Mouse (Mus musculus) left cerebral cortex, postnatal 10 days (tissue): Measurements from ENCODE around the gene Rusc2. TPM values are rescaled to one million over a fixed set of nuclear protein-coding genes. Genes with fewer than 3 reads are reported as not detected.

ENCODE experiments used
- DNase-seq, 2 experiments: peaks; one replicate each; pipeline ENCODE4 v3.0.0; 2021 to 2022; ENCODE audit warnings: low spot score in 2 of 2, mixed read lengths in 1 of 2; ENCODE audit errors: extremely low spot score in 1 of 2
- intact Hi-C: fragments of 180-260 bp; cut with DNase I; formaldehyde crosslinking; loops from one replicate; pipeline ENCODE4 v1.15.1; 2025
- total RNA-seq, 2 experiments: library from RNA; stranded (reverse); gene quantifications; 2 replicates each; pipeline ENCODE4 v1.2.3; 2021

Gene Rusc2
- total RNA-seq, 2 experiments from 2014 or later: 151 to 154 TPM

DNA sequence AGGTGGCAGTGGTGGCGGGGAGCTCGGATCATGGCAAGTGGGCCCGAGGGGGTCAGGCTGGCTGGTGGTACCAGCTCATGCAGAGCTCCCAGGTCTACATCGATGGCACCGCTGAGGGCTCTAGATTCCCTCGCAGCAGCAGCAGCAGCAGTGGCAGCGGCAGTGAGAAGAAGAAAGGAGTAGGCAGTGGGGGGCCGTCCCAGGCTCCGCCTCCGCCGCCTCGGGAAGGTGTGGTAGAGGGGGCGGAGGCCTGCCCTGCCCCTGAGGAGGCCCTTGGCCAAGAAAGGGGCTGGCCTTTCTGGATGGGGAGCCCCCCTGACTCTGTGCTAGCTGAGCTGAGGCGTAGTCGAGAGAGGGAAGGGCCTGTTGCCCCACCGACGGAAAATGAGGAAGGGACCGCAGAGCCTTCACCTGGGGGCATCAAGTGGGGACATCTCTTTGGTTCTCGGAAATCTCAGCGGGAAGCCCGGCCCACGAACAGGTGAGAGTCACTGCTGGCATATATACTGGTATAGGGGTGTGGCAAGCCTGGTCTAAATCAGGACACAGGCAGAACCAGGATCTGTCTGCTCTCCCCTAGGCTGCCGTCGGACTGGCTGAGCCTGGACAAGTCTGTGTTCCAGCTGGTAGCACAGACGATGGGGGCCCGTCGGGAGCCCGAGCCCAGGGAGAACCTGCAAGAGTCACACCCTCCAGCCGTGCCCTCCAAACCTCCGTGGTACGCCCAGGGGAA lies 44.0 kb downstream of the Rusc2 start:
- intact Hi-C loops: no loop called here
- DNase-seq: peak in 1 of 2 experiments; percentile 33

- DNase-seq: no peak
- intact Hi-C loops: no loop called here
Measured at GRCm38 (mm10) chr4:43426487-43426886, 44.7 kb downstream of the Rusc2 start.

GRCm38 (mm10) chr4:43427501-43428179 lies 45.9 kb downstream of the Rusc2 start:
- intact Hi-C loops: no loop called here
- DNase-seq: no peak

GRCm38 (mm10) chr4:43428180-43428861 lies 46.5 kb downstream of the Rusc2 start:
- intact Hi-C loops: no loop called here
- DNase-seq: peak in 1 of 2 experiments; percentile 47

DNA sequence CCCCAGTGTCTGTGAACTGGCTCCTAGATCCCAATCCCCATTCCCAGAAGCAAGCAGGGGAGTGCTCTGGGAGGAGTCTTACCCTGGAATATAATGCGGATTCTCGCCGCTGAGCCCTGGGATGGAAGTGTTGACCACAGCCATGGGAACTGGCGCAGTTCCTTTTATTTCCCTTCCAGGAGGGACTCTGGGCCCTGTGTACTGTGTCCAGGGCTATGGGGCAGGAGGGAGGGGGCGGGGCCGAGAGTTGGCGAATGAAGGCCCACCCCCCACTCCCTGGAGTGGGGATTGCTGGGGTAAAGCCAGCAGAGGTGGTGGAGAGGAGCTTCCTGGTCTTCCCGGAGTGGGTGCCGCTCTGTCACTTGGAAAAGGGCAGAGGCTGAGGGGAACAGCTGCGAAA lies 47.2 kb downstream of the Rusc2 start, which contains the start of gene Fam166b:
Gene Fam166b, minus strand, starts transcription at position 189 of the 400 bp plus-strand sequence.
- intact Hi-C loops: no loop called here
- peak in 1 of 2 experiments; percentile 61 for DNase-seq

DNA sequence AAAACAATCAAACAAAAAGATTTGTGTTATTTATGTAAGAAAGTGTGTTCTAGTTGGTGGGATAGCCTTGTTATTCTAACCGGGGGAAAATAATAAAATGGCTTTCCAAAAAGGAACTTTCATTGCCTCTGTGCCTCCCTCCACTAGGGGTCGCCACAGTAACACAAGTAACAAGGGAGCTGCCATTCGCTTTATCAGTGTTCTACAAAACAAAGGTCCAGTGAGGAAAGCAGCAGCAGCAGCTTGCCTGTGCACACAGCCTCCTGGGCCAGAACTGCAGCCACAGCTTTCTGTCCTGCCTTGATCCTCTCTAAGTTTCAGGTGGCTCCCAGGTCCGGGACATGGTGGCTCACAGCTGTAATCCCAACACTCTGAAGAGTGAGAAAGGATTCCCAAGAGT lies 49.9 kb downstream of the Rusc2 start:
- DNase-seq: peak; percentile 70 to 89
- intact Hi-C loops: no loop called here

DNA sequence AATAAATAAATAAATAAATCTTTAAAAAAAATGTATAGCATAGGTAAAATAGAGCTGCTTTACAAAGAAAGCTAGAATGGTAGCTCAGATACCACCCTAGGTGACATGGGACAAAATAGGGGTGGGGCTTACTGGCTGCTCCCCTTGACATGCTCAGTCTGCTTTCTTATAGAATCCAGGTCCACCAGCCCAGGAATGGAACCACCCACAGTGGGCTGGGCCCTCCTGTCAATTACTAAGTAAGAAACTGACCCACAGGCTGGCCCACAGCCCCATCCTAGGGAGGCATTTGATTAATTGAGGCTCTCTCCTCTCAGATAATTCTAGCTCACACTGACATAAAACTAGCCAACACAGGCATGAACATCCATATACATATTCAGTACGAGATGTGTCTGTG lies 51.1 kb downstream of the Rusc2 start:
- no peak for DNase-seq
- intact Hi-C loops: no loop called here

GRCm38 (mm10) chr4:43441639-43442038 lies 59.9 kb downstream of the Rusc2 start, which contains the start of gene Tesk1:
TSS of gene Tesk1 (plus strand) at chr4:43441939.
- no peak for DNase-seq
- intact Hi-C loops: loop anchor here (5.0 kb wide), 1 partner anchor 36 kb away; no protein-coding TSS in a partner anchor

- peak; percentile 99 for DNase-seq
- intact Hi-C loops: loop anchor here (5.0 kb wide), 1 partner anchor 35 kb away; no protein-coding TSS in a partner anchor
Measured at GRCm38 (mm10) chr4:43442044-43442443, 60.3 kb downstream of the Rusc2 start.

DNA sequence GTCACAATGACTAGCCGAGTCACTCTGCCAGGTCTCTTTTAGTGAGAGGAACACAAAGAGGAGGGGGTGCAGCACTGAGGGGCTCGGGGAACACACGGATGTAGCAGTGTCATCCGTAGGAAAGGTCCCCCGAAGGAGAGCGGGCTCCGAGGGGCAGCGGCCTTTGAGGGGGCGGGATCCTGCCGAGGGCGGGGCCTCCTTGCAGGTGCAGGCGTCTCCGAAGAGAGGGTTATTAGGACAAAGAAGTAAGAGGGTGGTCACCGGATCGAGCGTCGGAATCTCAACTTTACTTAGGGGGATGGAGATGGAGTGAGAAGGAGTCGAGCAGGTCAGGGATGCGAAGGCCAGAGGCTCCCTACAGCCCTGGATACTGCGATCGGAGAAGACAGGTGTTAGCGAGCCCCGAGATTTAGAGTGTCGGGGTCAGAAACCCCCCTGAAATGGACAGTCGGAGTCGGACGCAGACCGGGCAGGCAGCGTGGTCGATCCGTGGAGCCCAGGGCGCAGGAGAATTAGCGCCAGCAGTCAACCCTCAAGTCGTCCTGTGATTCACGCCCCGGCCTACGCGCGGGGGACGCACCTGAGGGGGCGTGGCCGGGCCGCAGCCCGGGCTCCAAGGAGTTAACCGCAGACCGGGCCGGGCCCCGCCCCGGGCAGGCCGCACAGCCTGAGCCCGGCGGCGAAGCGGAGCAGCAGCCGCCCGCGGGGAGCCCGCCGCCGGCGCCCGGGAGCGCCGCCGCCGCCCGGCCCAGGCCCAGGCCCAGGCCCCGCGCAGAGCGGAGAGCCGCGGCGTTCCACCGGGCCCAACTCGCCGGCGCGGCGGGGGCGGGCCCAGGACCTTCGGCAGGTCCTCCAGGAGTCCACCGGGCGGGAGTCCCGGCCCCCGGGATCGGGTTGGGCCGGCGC lies 60.9 kb downstream of the Rusc2 start:
- intact Hi-C loops: loop anchor here (5.0 kb wide), 1 partner anchor 35 kb away; no protein-coding TSS in a partner anchor
- peak in 1 of 2 experiments; percentile 84 for DNase-seq

DNA sequence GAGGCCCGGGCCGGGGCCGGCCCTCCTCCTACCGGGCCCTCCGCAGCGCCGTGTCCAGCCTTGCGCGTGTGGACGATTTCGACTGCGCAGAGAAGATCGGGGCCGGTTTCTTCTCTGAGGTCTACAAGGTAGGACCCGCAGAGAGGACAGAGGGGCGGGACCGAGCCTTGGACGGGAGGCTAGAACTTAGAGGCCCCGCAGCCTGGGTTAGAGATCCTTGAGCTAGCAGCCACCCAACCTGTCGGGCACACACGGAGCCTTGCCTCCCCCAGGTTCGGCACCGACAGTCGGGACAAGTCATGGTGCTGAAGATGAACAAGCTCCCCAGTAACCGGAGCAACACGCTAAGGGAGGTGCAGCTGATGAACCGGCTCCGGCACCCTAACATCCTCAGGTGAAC lies 61.7 kb downstream of the Rusc2 start:
- intact Hi-C loops: loop anchor here (5.0 kb wide), 1 partner anchor 34 kb away; no protein-coding TSS in a partner anchor

GRCm38 (mm10) chr4:43447251-43447650 lies 65.5 kb downstream of the Rusc2 start:
- intact Hi-C loops: no loop called here
- DNase-seq: peak in 1 of 2 experiments; percentile 60

More for the DNA sequence above, 61.7 kb downstream of the Rusc2 start:
- peak in 1 of 2 experiments; percentile 58 for DNase-seq

DNA sequence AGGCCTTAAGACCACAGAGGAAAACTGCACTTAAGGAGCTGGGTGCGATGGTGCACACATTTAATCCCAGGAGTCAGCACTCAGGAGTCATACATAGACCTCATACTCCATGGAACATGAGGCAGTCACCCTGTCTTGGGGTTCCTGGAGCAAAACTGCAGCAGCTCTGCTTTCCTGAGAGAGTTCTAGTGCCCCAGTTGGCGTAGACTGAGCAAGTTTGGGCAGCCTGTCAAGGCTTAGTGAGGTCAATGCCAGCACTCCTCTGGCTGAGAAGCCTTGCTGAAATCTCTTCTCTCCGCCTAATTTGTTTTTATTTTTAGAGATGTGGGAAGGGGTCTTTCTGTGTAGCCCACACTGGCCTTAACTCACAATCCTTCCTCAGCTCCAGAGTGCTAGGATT lies 66.8 kb downstream of the Rusc2 start:
- DNase-seq: no peak
- intact Hi-C loops: no loop called here

GRCm38 (mm10) chr4:43452315-43452714 lies 70.5 kb downstream of the Rusc2 start:
- intact Hi-C loops: no loop called here
- no peak for DNase-seq

DNA sequence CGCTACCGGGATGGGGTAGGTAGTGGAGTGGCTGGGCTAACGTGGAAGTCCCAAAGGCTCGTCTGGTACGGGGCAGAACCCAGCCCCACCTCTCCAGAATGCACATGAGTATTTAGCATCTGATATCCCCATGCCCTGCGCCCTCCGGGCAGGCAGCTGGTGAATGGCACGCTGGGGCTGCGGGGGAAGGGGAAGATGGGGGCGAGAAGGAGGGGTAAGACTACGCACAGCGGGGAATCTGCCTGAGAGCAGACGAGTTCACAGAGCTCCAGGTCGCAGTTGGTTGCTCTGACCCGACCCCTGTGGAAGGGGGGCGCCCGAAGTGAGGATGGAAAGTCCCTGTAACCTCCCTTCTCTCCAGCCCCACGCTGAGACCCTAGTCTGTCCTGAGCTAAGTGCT lies 71.6 kb downstream of the Rusc2 start:
- intact Hi-C loops: no loop called here
- DNase-seq: no peak

DNA sequence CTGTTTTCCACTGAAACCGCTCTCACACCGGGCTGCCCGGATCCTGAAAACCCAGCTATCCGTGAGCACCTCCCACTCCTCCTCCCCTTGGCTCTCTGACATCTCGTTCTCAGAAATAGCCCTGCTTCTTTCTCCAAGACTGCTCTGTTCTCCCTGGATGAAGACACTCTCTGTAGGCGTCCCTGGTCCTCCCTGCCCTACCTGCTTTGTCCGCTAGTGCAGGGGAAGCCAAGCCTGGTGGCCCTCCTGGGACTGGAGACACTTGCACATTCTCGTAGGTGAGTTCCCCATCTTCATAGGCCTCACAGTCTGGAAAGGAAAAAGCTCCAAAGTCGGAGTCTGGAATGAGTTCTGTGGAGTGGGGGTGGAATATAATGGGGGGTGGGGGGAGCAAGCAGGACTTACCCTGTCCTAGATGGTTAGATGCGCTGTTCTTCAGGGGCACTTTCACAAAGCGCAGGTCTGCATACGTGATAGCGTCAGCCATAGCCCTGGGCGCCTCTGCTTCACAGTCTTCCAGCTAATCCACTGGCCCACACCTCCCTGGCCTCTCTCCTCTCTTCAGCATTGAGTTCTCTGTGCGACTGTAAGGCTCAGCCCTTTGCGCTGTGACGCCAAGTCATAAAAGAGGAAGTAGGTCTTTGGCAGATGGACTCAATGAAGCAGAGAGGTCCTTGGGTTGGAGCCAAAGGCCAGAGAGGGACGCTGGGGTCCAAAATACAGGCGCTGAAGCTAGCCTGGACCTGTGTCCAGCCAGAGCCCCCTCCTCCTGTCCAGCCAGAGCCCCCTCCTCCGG lies 72.5 kb downstream of the Rusc2 start, which contains the start of gene Cd72:
Gene Cd72, minus strand, starts transcription at position 588 of the 796 bp plus-strand sequence.
- DNase-seq: no peak
- intact Hi-C loops: no loop called here

DNA sequence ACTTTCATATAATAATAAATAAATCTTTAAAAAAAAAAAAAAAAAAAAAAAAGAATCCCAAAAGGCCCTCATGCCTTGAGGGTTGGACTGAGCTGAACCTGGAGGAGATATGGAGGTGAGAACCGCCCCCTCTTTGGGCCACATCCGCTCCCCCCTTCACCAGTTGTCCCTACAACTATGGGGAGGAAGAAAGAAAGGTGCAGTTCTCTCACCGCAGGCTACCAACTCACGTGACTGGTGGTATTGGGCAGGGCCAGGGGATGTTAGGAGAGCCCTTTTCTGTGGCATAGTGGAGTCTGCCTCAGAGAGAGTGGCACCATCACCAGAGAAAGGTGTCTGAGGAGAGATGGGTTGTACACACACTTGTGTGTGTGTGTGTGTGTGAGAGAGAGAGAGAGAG lies 74.7 kb downstream of the Rusc2 start:
- intact Hi-C loops: no loop called here
- no peak for DNase-seq
